Mouse (Mus musculus) lung, postnatal 10 days (tissue): ENCODE results near the gene Fadd.

Experiments
- DNase-seq: peaks from one replicate; pipeline ENCODE4 v3.0.0; 2021

Gene Fadd

DNA sequence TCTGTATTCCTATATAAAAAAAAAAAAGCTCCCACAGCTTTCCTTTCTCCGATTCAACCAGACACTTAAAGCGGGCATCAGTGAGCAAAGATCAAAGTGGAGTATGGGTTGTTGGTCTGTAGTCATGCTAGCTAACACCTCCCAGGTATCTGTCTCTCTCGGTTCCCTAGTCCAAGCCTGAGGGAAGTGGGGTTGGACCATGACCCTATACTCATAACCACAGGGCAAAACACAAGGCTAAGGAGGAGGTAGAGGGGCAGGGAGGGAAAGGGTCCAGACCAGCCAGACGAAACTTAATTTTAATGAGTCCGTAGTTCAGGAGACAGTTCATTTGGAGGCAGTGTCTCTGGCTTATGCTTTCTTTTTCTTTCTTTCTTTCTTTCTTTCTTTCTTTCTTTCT, 10.0 kb downstream of the Fadd start:
- DNase-seq, result no peak

GRCm38 (mm10) chr7:144571598-144571997, 10.7 kb downstream of the Fadd start:
- DNase-seq, result no peak

- peak; percentile 80 for DNase-seq
Observed at GRCm38 (mm10) chr7:144569428-144569827, 12.8 kb downstream of the Fadd start.

- DNase-seq, result no peak
Observed at GRCm38 (mm10) chr7:144568091-144568490, 14.2 kb downstream of the Fadd start.

GRCm38 (mm10) chr7:144566921-144567682, 15.2 kb downstream of the Fadd start:
- DNase-seq, result no peak

GRCm38 (mm10) chr7:144563456-144564155, 18.7 kb downstream of the Fadd start:
- DNase-seq, result peak; percentile 55

DNA sequence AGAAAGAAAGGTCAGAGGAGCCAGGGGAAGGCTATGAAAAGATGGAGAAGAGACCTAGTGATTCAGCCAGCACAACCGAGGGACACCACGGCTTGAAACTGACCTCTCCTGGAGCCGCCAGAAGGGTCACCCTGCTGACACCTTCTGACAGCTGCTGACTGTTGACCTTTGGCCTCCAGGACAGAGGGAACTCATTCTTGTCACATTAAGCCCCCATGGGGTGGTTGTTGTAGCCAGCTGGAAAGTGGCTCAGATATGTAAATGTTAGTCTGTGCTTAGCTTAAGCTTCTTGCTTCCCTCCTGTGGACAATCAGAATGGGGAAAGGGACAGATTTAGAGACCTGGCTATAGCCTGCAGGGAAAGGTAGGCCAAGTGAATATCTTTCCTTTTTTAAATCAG, 20.2 kb downstream of the Fadd start:
- DNase-seq, result peak; percentile 60

- DNase-seq, result no peak
Observed at GRCm38 (mm10) chr7:144560594-144560993, 21.7 kb downstream of the Fadd start.

DNA sequence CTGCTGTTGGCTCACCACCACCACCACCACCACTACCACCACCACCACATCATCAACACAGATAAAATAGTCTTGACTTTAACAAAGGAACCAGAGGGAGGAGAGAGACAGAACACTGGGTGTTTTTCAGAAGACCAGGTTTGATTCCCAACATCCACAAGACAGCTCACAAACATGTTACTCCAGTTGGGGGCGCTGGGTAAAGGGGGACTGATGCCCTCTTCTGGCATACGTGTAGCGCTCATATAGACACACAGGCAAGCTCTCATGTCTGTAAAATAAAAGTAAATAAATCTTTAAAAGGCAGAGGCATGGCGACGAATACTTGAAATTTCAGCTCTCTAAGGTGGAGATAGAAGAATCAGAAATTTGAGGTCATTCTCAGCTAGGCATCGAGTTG, 23.7 kb downstream of the Fadd start:
- no peak for DNase-seq

GRCm38 (mm10) chr7:144554123-144554472, 28.2 kb downstream of the Fadd start:
- DNase-seq, result no peak

GRCm38 (mm10) chr7:144553237-144554122, 28.8 kb downstream of the Fadd start, which contains the start of gene Ppfia1:
TSS of gene Ppfia1 (minus strand) at chr7:144553729.
- peak; percentile 98 for DNase-seq

GRCm38 (mm10) chr7:144552274-144552673, 30.0 kb downstream of the Fadd start:
- DNase-seq, result no peak

DNA sequence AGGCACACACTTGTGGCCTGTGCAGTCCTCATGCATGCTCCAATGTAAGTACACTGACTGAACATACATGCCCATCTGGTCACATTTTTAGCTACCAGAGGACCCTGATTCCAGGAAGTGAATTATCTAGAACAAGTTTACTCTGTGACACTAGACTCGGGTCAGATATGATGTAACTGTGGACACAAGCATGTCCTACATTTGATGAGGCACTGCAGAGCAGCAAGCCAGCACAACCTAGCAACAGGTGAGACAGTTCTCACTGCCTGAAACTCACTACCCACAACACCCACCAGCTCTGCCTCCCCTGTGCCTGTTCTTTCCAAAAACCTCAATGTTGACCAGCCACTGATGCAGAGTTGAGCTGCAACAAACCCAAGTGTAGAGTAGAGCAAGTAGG, 31.5 kb downstream of the Fadd start:
- no peak for DNase-seq

DNA sequence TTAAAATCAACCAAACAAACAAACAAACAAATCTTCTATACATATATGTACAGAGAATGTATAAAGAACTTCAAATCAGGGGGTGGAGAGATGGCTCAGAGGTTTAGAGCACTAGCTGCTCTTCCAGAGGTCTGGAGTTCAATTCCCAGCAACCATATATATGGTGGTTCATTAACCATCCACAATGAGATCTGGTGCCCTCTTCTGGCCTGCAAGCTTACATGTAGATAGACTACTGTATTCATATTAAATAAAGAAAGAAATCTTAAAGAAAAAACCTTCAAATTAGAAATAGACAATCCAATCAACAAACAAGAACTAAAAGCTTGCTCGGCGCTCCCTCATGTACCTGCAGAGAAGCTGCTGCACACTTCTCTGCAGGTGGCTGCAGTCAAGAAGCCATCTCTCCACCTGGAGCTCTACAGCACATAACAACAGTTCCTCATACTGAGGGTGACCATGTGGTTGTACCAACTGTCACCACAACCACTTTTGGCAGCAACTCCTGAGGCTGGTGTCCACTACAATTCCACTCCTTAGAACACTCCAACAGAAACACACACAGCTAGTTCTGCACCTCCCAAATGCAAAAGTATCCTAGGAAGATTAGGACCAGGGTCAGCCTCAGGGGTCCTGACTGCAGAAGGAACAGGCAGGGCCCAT, 32.2 kb downstream of the Fadd start:
- DNase-seq, result no peak

DNA sequence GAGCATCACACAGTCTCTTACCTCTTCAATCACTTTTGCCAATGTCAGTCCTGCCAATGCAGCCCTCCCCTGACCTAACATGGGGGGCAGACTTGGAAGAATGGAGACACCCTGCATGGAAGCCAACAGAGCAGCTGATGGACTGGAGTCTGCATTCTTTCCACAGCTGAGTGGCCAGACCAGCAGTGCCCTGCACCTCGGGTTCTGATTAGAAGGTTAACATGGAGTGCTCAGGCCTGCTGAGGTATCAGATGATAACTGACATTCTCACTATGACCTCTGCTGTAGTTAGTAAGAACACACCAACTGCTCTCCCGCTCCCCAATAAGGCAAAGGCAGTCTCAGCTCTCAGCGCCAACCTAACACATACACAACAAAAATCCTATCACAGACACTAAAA, 37.0 kb downstream of the Fadd start:
- no peak for DNase-seq

DNA sequence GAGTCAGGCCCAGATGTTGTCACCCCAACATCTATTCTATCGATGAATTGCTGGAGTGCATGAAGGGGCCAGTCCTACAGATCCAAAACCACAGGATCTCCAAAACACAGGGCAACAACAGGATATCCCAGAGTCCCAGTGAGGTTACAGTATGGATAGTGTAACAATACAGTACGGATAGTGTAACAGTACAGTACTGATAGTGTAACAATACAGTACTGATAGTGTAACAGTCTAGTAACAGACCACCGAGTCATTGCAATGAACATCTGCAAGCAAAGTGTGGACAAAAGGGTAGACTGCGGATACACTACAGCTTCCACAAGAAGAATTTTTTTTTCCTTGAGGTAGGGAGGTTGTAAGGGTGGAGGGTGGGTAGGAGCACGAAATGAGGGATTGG, 40.9 kb downstream of the Fadd start:
- no peak for DNase-seq

DNA sequence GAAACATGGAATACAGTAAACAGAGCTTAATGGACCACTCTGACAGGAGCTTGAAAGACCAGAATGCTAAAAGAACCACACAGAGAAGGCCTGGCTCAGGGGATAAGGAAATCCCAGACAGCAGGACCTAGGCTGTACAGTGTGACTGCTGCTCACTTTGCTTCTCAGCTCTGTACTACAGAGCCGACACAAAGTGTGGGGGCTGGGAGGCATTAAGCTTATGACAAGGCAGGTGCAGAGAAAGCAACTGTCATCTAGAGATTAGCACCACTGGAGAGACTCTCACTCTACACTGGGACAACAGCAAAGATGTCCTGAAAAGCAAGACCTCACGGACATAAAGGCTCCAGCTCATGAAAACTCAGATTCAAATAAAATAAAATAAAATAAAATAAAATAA, 43.1 kb downstream of the Fadd start:
- no peak for DNase-seq

DNA sequence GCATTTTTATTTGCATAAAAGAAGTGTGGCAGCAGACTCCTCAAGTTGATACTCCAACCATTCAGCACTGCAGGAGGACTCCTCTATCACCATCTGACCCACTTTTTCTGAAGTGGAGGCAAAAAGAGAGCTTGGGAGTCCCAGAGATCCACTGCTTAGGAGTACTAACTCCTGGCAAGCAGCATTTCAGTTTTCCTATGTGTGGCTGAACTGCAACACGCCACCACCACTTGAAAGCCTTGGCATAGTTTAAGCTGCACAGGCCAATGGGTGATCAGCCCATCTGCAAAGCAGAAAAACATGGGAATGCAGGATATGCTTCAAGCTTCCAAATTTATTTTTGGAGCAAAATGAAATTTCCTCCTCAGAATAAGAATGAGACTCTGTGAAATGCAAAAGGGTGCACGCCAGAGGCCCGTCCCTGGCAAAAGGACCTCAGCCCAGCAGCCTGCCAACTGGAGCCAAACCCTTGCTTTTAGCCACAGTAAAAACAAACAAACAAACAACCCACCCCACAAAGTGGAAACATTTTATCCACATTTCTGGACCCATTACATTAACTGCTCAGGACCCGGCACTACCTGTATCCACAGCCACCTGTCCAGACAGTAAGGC, 44.1 kb downstream of the Fadd start:
- peak; percentile 38 for DNase-seq

- DNase-seq, result no peak
Observed at GRCm38 (mm10) chr7:144536367-144536766, 45.9 kb downstream of the Fadd start.

DNA sequence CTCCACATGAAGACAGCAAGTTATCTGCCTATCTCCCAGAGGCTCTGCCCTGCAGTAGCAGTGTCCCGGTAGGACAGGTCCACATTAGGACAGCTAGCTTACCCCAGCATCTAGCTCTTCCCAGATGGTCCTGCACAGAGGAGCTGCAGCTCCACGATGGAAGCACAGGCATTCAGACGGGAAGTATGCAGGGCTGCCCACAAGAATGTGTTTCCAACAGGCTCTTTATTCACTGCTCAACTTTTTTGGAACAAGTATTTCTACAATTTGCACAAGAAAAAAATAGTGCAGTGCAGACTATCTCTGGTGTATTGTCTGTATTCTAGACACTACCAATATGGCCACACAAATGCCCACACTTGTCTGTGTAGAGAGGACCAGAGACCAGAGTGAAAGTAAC, 47.5 kb downstream of the Fadd start:
- no peak for DNase-seq

DNA sequence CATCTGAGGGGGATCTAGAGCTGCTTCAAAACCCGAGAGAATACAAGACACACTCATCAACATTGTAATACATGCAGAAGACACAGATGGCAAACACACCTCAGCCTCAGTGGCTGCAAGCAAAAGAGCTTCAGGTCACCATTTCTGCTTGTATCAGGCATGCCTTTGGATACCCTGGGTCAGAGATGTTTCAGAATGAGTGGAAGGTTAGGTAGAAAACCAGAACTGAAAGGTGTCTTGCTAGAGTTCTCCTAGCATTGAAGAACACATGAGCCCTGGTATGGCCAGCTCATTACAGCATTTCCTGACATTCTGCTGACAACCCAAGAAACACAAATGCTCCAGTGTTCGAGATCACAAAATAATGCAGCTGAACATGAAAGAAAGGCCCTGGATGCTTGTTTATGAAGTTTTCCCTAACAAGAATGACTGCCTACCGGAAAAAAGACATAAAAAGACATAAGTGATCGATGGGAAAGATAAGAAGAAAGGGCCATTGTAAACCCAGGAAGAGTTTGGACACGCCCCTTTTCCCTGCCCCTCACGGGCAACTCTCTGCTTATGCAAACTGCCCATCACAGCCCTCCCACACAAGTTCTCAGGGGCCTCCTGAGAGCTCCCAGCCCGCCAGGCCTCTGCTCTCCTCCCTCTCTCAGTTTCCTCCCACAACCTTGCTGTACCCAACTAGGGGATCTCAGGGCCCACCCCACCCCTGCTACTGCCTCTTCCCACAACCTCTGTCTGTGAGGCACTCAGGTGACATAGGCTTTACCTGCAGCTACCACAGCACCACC, 50.5 kb downstream of the Fadd start:
- DNase-seq, result peak; percentile 42

GRCm38 (mm10) chr7:144529851-144530250, 52.4 kb downstream of the Fadd start:
- no peak for DNase-seq
